ENCODE assay signal across 9 mouse cellular contexts in the genomic region with DNA sequence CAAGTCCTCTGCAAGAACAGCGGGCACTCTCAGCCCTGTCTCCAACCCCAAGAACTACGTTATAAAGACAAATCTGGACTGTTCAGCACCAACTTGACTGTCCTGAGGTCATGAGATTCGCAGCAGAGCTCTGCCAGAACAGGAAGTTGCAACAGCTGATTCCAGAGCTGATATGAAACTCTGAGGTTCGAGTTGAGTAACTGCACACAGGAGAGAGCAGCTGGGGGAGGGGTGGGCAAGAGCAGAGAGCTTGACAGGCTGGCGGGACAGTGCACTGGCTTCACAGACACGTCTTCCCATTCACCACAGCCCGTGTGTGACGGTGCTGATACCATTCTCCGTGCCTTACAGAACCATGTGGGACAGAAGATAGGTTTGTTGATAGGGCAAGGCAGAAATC. TPM values are rescaled to one million over a fixed set of nuclear protein-coding genes. Genes with fewer than 3 reads are reported as not detected.
DNase-seq lines count a peak whose midpoint lies in the region; ATAC-seq lines count a peak whose summit lies in the region.
"Had no signal": no experiment of that assay in that cellular context is flagged by ENCODE, and none has a peak within 500 bp of the region (broad histone marks: within the 10 kb centered on the region; RNA-seq: fewer than 3 reads in every experiment).

No protein-coding gene starts in this region.

- no peak overlapping the region for H3K9ac ChIP-seq in hindbrain, embryonic 14.5 days
- H3K9ac ChIP-seq: limb, embryonic 13.5 days had no signal

- no peak overlapping the region for H3K4me3 ChIP-seq in forebrain, embryonic 10.5 days
- no peak overlapping the region for H3K4me3 ChIP-seq in hindbrain, embryonic 14.5 days (replicated peaks; ENCODE audit: low read length)
- H3K4me3 ChIP-seq: limb, embryonic 13.5 days had no signal

- 81% methylated on average over 9 of the region's 9 CpGs for WGBS in forebrain, embryonic 10.5 days
- WGBS in hindbrain, embryonic 14.5 days: 73% methylated on average over 9 of the region's 9 CpGs

- H3K9me3 ChIP-seq in forebrain, embryonic 10.5 days: peaks cover 11% of the 10 kb centered on the region
- H3K9me3 ChIP-seq in hindbrain, embryonic 14.5 days (ENCODE audit: control insufficient read depth, low read length): peaks cover 10% of the 10 kb centered on the region

- peak; percentile 91 for ATAC-seq in megakaryocyte progenitor cell, adult 5-6 weeks (replicated peaks; ENCODE audit: poor library complexity)
- no peak for ATAC-seq in hindbrain, embryonic 14.5 days (ENCODE audit: low FRiP score)

- no peak overlapping the region for H3K4me2 ChIP-seq in hindbrain, embryonic 14.5 days (replicated peaks)
- H3K4me2 ChIP-seq: limb, embryonic 13.5 days had no signal

- no peaks in the 10 kb centered on the region for H3K36me3 ChIP-seq in forebrain, embryonic 10.5 days (replicated peaks)
- H3K36me3 ChIP-seq in hindbrain, embryonic 14.5 days (replicated peaks; ENCODE audit: control insufficient read depth, insufficient read depth): no peaks in the 10 kb centered on the region
- H3K36me3 ChIP-seq: limb, embryonic 13.5 days had no signal

- DNase-seq in layer of hippocampus, adult 9-11 months: peak; percentile 85
- no peak for DNase-seq in layer of hippocampus, postnatal 25 days (ENCODE audit: extremely low spot score in 1 of 2, low spot score in 1 of 2)
- peak; percentile 56 for DNase-seq in c-Kit-positive CD71-positive TER-119-negative erythroid progenitor cells, embryonic 14.5 days (ENCODE audit: low read depth)
- DNase-seq in kidney, postnatal 10 days: peak; percentile 66
- DNase-seq in yolk sac, embryonic 10.5 days (ENCODE audit: low spot score): peak; percentile 82
- DNase-seq in forebrain, embryonic 10.5 days (ENCODE audit: extremely low spot score, low spot score): no peak
- no peak for DNase-seq in hindbrain, embryonic 14.5 days (ENCODE audit: low spot score)

- no peak overlapping the region; the same call in 1 of the 2 replicates for H3K27ac ChIP-seq in forebrain, embryonic 10.5 days
- no peak overlapping the region for H3K27ac ChIP-seq in hindbrain, embryonic 14.5 days
- H3K27ac ChIP-seq: limb, embryonic 13.5 days had no signal

- H3K4me1 ChIP-seq in forebrain, embryonic 10.5 days: peaks cover 11% of the 10 kb centered on the region; the same call in 1 of the 2 replicates
- no peaks in the 10 kb centered on the region for H3K4me1 ChIP-seq in hindbrain, embryonic 14.5 days (replicated peaks; ENCODE audit: control insufficient read depth, insufficient read depth, low read length)

- H3K27me3 ChIP-seq in forebrain, embryonic 10.5 days (ENCODE audit: poor library complexity, severe bottlenecking): no peaks in the 10 kb centered on the region
- H3K27me3 ChIP-seq in hindbrain, embryonic 14.5 days (ENCODE audit: control insufficient read depth, insufficient read depth, low read length): no peaks in the 10 kb centered on the region
- H3K27me3 ChIP-seq: limb, embryonic 13.5 days had no signal

RNA-seq across cellular contexts. Expression of a gene that starts 9.0 kb away (rescaled TPM):
- total RNA-seq in layer of hippocampus, postnatal 25 days (2021): 1 to 10 TPM; 2.8 to 3.3 TPM
- total RNA-seq in megakaryocyte progenitor cell, adult 5-6 weeks (2015): 7.0 and 11.0 TPM in 2 replicates
- 23.0 and 30.6 TPM in 2 replicates for total RNA-seq in megakaryocyte progenitor cell, adult 5-6 weeks (2017)
- polyA plus RNA-seq in forebrain, embryonic 10.5 days (2016; fragmentation: Nextera tagmentation; extraction: Ambion mirVana): 1.9 and 2.0 TPM in 2 replicates
- polyA plus RNA-seq in hindbrain, embryonic 14.5 days (2014; fragmentation: Nextera tagmentation; extraction: Ambion mirVana): 2.8 and 3.2 TPM in 2 replicates

RNA-seq across cellular contexts. Expression of a gene that starts 48.5 kb away (rescaled TPM):
- total RNA-seq in layer of hippocampus, postnatal 25 days (2021): under 1 TPM; 0.19 to 0.52 TPM
- 0.34 and 0.37 TPM in 2 replicates for total RNA-seq in megakaryocyte progenitor cell, adult 5-6 weeks (2015)
- 0.17 and 0.24 TPM in 2 replicates for total RNA-seq in megakaryocyte progenitor cell, adult 5-6 weeks (2017)
- polyA plus RNA-seq in forebrain, embryonic 10.5 days (2016; fragmentation: Nextera tagmentation; extraction: Ambion mirVana): 2.3 and 3.2 TPM in 2 replicates
- 1.7 and 2.7 TPM in 2 replicates for polyA plus RNA-seq in hindbrain, embryonic 14.5 days (2014; fragmentation: Nextera tagmentation; extraction: Ambion mirVana)

Comparison
In these comparisons a context has a peak if more than half of its experiments do, and no peak if none do; other contexts are left out.
1. DNase-seq: peak in layer of hippocampus, adult 9-11 months (single experiment), c-Kit-positive CD71-positive TER-119-negative erythroid progenitor cells, embryonic 14.5 days (single experiment), kidney, postnatal 10 days (single experiment) and yolk sac, embryonic 10.5 days (single experiment); none in layer of hippocampus, postnatal 25 days (0 of 2), forebrain, embryonic 10.5 days (single experiment) and hindbrain, embryonic 14.5 days (single experiment).